Mouse (Mus musculus): ENCODE data around the gene Sptlc2. TPM values are rescaled to one million over a fixed set of nuclear protein-coding genes. Genes with fewer than 3 reads are reported as not detected.

Sptlc2 gene
- polyA plus RNA-seq (2012; rRNA removed): 9.6 and 14.0 TPM in 2 replicates

GRCm38 (mm10) chr12:87388122-87388774 is at the start of gene Sptlc2:
TSS of gene Sptlc2 (minus strand) at chr12:87388355.

GRCm38 (mm10) chr12:87299657-87300440 is 88.3 kb downstream of the Sptlc2 start, which contains the start of gene Ism2:
TSS of gene Ism2 (minus strand) at chr12:87299705.

GRCm38 (mm10) chr12:87266108-87266826 is 121.9 kb downstream of the Sptlc2 start, which contains the start of the genes Vipas39 and Ahsa1:
TSS of gene Vipas39 (minus strand) at chr12:87266256.
TSS of gene Ahsa1 (plus strand) at chr12:87266479.

Other genes starting within 250 kb of the Sptlc2 start
- gene Gstz1, start 241.2 kb downstream of the Sptlc2 start, polyA plus RNA-seq (2012; rRNA removed): 7.0 and 12.2 TPM in 2 replicates
- 4.0 and 4.1 TPM in 2 replicates for gene Pomt2, start 240.4 kb downstream of the Sptlc2 start, polyA plus RNA-seq (2012; rRNA removed)
- gene Samd15, start 188.6 kb downstream of the Sptlc2 start, polyA plus RNA-seq (2012; rRNA removed): not detected in 2 replicates
- gene Tmed8, start 187.9 kb downstream of the Sptlc2 start, polyA plus RNA-seq (2012; rRNA removed): 0.51 and 0.65 TPM in 2 replicates
- not detected in 2 replicates for gene Noxred1, start 149.6 kb downstream of the Sptlc2 start, polyA plus RNA-seq (2012; rRNA removed)
- 10.3 and 10.5 TPM in 2 replicates for gene Vipas39, start 122.1 kb downstream of the Sptlc2 start, polyA plus RNA-seq (2012; rRNA removed)
- gene Ahsa1, start 121.9 kb downstream of the Sptlc2 start, polyA plus RNA-seq (2012; rRNA removed): 11.1 and 16.4 TPM in 2 replicates
- gene Ism2, start 88.7 kb downstream of the Sptlc2 start, polyA plus RNA-seq (2012; rRNA removed): 0.09 and 0.17 TPM in 2 replicates
- 1.1 and 2.8 TPM in 2 replicates for gene Slirp, start 55.5 kb upstream of the Sptlc2 start, polyA plus RNA-seq (2012; rRNA removed)
- gene Alkbh1, start 55.7 kb upstream of the Sptlc2 start, polyA plus RNA-seq (2012; rRNA removed): 5.4 and 5.6 TPM in 2 replicates
- 0.82 and 1.9 TPM in 2 replicates for gene Snw1, start 83.9 kb upstream of the Sptlc2 start, polyA plus RNA-seq (2012; rRNA removed)
- gene Gm5788, start 106.4 kb upstream of the Sptlc2 start, polyA plus RNA-seq (2012; rRNA removed): not detected in 2 replicates
- gene Gm8300, start 126.0 kb upstream of the Sptlc2 start, polyA plus RNA-seq (2012; rRNA removed): not detected in 2 replicates
- gene Oog1, start 214.3 kb upstream of the Sptlc2 start, polyA plus RNA-seq (2012; rRNA removed): not detected in 2 replicates
- not detected in 2 replicates for gene Gm4027, start 230.5 kb upstream of the Sptlc2 start, polyA plus RNA-seq (2012; rRNA removed)